Mouse (Mus musculus): Measurements from ENCODE around the gene Gm49425.
"Not testable (repeated sequence)": the region's sequence is repeated elsewhere in the genome, so short reads cannot be mapped to it uniquely, and the experiment has no call there.

Gene Gm49425

DNA sequence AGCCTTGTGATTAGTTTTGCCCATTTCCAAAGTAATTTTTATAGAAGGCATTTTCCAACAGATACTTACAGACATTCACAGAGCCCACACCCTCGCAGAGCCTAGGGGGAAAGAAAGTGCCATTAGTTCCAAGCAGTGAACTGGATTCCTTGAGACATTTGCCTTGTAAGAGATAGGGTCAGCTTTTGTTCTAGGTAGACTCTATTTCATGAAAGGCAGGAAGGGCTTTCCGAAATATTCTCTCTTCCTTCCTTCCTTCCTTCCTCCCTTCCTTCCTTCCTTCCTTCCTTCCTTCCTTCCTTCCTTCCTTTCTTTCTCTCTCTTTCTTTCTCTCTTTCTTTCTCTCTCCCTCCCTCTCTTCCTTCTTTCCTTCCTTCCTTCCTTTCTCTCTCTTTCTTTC is at the start of gene Gm49425:
Gm49425 (minus strand) TSS at position 101 of the 400 bp plus-strand sequence.
- in situ Hi-C loops (cut with MseI, MboI) = not testable (repeated sequence)

- in situ Hi-C loops (cut with MseI, MboI) = no loop called here
Observed at GRCm38 (mm10) chr15:101562850-101563249, 45.8 kb upstream of the Gm49425 start, which contains the start of gene Krt90. Gene Krt90, minus strand, starts transcription at chr15:101562950.

DNA sequence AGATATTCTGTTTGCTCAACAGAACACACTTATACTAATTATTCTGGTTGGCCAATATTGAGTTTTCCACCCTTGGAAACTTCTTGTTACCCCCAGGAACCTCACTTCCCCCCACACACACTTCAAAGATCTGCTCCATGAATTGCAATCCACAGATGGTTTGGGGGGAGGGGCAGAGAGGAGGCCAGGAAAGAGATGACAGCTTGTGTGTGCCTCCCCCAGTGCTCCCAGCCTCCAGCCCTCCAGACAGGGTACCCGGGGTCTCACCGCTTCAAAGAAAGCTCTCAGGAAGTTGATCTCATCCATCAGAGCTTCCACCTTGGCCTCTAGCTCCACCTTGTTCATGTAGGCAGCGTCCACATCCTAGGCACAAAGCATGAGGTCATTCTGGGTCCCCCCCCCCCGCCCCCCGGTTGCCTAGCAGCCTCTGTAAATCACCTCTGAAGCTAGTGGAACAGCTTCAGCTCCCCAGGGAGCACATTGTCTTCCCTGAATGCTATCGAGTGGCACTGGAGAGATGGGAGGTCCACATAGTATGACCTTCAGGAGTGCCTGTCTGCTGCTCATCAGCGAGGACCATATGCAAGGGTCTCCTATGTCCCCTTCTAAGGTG is 41.1 kb upstream of the Gm49425 start:
- in situ Hi-C loops (cut with MseI, MboI) = no loop called here

DNA sequence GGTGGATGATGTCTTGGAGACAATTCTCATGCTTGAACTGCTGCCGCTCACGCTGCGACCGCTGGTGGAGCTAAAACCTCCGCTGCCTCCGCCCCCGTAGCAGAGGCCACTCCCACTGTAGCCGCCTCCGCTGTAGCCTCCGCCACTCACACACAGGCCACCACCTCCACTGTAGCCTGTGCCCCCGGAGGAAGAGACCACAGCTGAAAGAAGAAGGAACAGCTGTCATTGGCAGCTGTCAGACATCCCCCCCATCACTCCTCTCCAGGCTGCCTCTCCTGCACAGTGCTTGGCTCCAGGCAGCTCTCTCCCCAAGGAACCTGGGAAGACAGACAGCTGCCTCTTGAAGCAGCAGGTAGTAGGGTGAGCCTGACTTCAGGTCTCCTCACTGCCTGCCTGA is 36.1 kb upstream of the Gm49425 start:
- in situ Hi-C loops (cut with MseI, MboI) = no loop called here

GRCm38 (mm10) chr15:101552188-101552587 is 35.1 kb upstream of the Gm49425 start:
- in situ Hi-C loops (cut with MseI, MboI) = no loop called here

GRCm38 (mm10) chr15:101550567-101550966 is 33.5 kb upstream of the Gm49425 start, which contains the start of gene Krt82:
Gene Krt82, minus strand, starts transcription at chr15:101550667.
- in situ Hi-C loops (cut with MseI, MboI) = no loop called here

GRCm38 (mm10) chr15:101544478-101544877 is 27.4 kb upstream of the Gm49425 start:
- in situ Hi-C loops (cut with MseI, MboI) = no loop called here

- in situ Hi-C loops (cut with MseI, MboI) = no loop called here
Observed at GRCm38 (mm10) chr15:101542543-101542942, 25.5 kb upstream of the Gm49425 start.

GRCm38 (mm10) chr15:101538580-101538900 is 21.5 kb upstream of the Gm49425 start:
- in situ Hi-C loops (cut with MseI, MboI) = no loop called here

GRCm38 (mm10) chr15:101537864-101538579 is 21.0 kb upstream of the Gm49425 start:
- in situ Hi-C loops (cut with MseI, MboI) = no loop called here

GRCm38 (mm10) chr15:101536054-101536850 is 19.2 kb upstream of the Gm49425 start:
- in situ Hi-C loops (cut with MseI, MboI) = no loop called here

GRCm38 (mm10) chr15:101532720-101533119 is 15.7 kb upstream of the Gm49425 start, which contains the start of gene Krt84:
Gene Krt84, minus strand, starts transcription at chr15:101532820.
- in situ Hi-C loops (cut with MseI, MboI) = no loop called here

DNA sequence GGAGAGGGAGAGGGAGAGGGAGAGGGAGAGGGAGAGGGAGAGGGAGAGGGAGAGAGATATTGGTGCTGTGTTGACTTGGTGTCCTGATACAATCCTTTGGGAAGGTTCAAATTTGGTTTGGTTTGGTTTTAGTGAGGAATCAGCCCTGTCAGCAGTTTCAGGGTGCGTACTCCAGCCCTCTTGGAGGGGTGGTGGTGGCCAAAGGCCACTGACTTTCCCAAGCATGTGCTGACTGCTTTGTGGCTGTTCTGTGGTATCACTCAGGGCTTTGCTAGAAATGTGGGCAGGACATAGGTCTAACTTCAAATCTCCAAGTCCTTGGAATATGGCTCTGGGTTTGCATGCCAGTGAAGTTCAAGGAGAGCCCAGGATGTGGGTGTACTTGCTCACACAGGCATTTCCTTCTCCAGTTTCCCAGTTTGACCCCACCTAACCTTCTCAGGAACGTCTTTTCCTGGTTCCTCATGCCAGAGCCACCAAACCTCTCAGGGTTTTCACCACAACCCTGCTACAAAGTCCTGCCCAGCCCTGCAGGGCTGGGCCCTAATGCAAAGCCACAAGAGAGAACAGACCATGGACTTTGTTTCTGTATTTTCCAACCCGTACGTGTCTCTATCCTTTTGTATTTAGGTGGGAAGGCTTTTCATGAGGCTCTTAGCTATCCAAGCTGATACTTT is 5.6 kb upstream of the Gm49425 start:
- in situ Hi-C loops (cut with MseI, MboI) = loop anchor here (5.0 to 10.0 kb wide), 3 partner anchors 250 to 542 kb away; no protein-coding TSS in a partner anchor

- in situ Hi-C loops (cut with MseI, MboI) = loop anchor here (5.0 to 10.0 kb wide), 3 partner anchors 253 to 545 kb away; no protein-coding TSS in a partner anchor
Observed at GRCm38 (mm10) chr15:101519792-101520191, 2.7 kb upstream of the Gm49425 start.

GRCm38 (mm10) chr15:101508247-101508646 is 8.8 kb downstream of the Gm49425 start:
- in situ Hi-C loops (cut with MseI, MboI) = no loop called here

- in situ Hi-C loops (cut with MseI, MboI) = no loop called here
Observed at GRCm38 (mm10) chr15:101506896-101507758, 9.9 kb downstream of the Gm49425 start.

DNA sequence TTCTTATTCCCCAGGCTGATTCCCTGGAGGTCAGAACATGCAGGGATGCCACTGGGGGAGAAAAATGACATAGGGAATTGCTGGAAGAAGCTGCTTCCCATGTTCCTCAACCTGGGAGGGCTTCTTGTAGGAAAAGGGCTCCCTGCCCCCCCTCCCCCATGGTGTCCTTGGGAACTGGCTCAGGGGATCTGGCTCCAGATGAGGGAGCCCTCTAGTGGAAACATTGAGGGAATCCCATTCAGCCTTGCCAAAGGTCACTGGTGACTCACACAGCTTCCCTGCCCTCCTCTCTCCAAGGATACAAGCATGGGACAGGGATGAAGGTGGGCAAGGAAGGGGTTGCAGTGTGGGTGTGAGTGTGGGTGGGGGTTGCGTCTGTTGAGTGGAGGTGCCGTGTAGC is 19.9 kb downstream of the Gm49425 start:
- in situ Hi-C loops (cut with MseI, MboI) = loop anchor here in 1 of 2 experiments (10.0 kb wide), 1 partner anchor 152 kb away; no protein-coding TSS in a partner anchor

DNA sequence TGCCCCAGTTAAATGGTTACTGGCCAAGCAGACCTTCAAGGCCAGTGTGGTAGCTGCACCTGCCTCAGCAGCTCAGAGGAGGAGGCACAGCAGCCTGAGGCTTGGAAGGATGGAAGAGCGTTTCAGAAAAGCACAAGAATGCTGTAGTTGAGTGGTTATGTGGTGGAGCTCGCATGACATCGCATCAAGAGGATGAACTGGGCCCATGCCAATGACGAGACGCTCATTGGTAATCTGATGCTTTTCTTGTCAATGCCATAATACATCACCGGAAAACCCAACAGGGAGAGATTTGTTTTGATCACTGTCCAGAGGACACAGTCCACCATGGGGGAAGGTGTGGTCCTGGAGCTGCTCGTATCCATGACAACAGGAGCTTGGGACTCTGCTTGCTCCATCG is 21.8 kb downstream of the Gm49425 start:
- in situ Hi-C loops (cut with MseI, MboI) = loop anchor here in 1 of 2 experiments (10.0 kb wide), 1 partner anchor 150 kb away; no protein-coding TSS in a partner anchor

GRCm38 (mm10) chr15:101494203-101494602 is 22.9 kb downstream of the Gm49425 start:
- in situ Hi-C loops (cut with MseI, MboI) = loop anchor here in 1 of 2 experiments (10.0 kb wide), 1 partner anchor 149 kb away; no protein-coding TSS in a partner anchor

DNA sequence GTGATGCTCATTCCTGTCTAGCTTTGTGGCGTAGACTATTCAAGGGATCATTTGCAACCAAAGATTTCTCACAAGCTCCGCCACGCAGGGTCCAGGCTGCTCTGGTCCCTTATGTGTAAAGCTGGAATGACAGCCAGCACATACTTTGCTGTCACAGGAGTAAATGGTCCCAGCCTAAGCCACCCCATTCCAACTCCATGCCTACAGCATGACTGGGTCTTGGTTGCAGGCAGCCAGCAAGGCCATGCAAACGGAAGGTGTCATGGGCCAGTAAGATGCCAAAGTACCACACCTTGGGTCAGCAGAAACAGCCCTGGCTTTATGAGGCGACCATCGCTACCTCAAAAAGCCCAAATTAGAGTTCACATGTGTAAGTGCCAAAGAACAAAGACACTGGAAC is 23.3 kb downstream of the Gm49425 start:
- in situ Hi-C loops (cut with MseI, MboI) = loop anchor here in 1 of 2 experiments (10.0 kb wide), 1 partner anchor 149 kb away; no protein-coding TSS in a partner anchor
